Mouse (Mus musculus) midbrain, embryonic 16.5 days (tissue): ENCODE measurements at regions not wholly inside any gene's neighbourhood (a gene's known extent, or its start where the extent isn't known, plus 50 kb on each side); places are given as distances from the start of the nearest gene placed in this dataset.

Source experiments
- ATAC-seq: fragments of 200-750 bp; cut with Nextera tagmentation; 2 replicates; pipeline ENCODE4 v1.8.0; 2017; ENCODE audit warnings: moderate TSS enrichment
- H3K27ac ChIP-seq: fragments of 300-500 bp; sonication (generic); 2 replicates; pipeline ENCODE4 v1.5.1; 2014; ENCODE audit warnings: mild to moderate bottlenecking, low read length, mixed read lengths
- H3K27me3 ChIP-seq: fragments of 300-500 bp; sonication (generic); 2 replicates; pipeline ENCODE4 v1.6.1; 2014; ENCODE audit warnings: low read depth, low read length, mixed read lengths; ENCODE audit not compliant: control insufficient read depth, insufficient read depth
- H3K36me3 ChIP-seq: fragments of 300-500 bp; sonication (generic); 2 replicates; pipeline ENCODE4 v1.6.1; 2014; ENCODE audit warnings: mild to moderate bottlenecking, low read length, moderate library complexity, mixed read lengths; ENCODE audit not compliant: control insufficient read depth, insufficient read depth
- H3K4me1 ChIP-seq: fragments of 300-500 bp; sonication (generic); 2 replicates; pipeline ENCODE4 v1.6.1; 2014; ENCODE audit warnings: mild to moderate bottlenecking, low read length, mixed read lengths; ENCODE audit not compliant: control insufficient read depth, insufficient read depth
- H3K4me2 ChIP-seq: fragments of 300-500 bp; sonication (generic); 2 replicates; pipeline ENCODE4 v1.6.1; 2014; ENCODE audit warnings: mild to moderate bottlenecking, low read length, mixed read lengths
- H3K4me3 ChIP-seq: fragments of 300-500 bp; sonication (generic); 2 replicates; pipeline ENCODE4 v1.5.1; 2014; ENCODE audit warnings: low read depth, mild to moderate bottlenecking, low read length, moderate library complexity, mixed read lengths
- H3K9ac ChIP-seq: fragments of 300-500 bp; sonication (generic); 2 replicates; pipeline ENCODE4 v1.6.1; 2014; ENCODE audit warnings: low read depth, low read length, mixed read lengths
- H3K9me3 ChIP-seq: fragments of 300-500 bp; sonication (generic); replicated peaks from 2 replicates; pipeline ENCODE4 v1.6.1; 2014; ENCODE audit warnings: mild to moderate bottlenecking, low read length, mixed read lengths; ENCODE audit not compliant: control insufficient read depth, poor library complexity, severe bottlenecking
- WGBS: fragments of 180-500 bp; shearing (Covaris S2); extraction: QIAGEN DNeasy Blood & Tissue Kit; methylation state at CpG from one replicate; pipeline ENCODE4 v1.1.7; 2014; 5-methylcytosine and 5-hydroxymethylcytosine counted together

GRCm38 (mm10) chr3:106962466-106962865 lies 73.5 kb upstream of the Kcna3 start:
- no peak overlapping the region for H3K27ac ChIP-seq
- no peak overlapping the region for H3K4me2 ChIP-seq
- H3K4me1 ChIP-seq = no peaks in the 10 kb centered on the region
- H3K9ac ChIP-seq = no peak overlapping the region
- H3K36me3 ChIP-seq = no peaks in the 10 kb centered on the region
- H3K9me3 ChIP-seq = no peaks in the 10 kb centered on the region
- H3K27me3 ChIP-seq = no peaks in the 10 kb centered on the region
- H3K4me3 ChIP-seq = no peak overlapping the region
- no peak for ATAC-seq
- WGBS = 48% methylated on average over 2 of the region's 2 CpGs

GRCm38 (mm10) chr3:106966198-106966597 lies 69.8 kb upstream of the Kcna3 start:
- no peak for ATAC-seq
- H3K4me1 ChIP-seq = no peaks in the 10 kb centered on the region
- no peak overlapping the region for H3K4me2 ChIP-seq
- 80% methylated on average over 2 of the region's 2 CpGs for WGBS
- H3K9ac ChIP-seq = no peak overlapping the region
- no peaks in the 10 kb centered on the region for H3K9me3 ChIP-seq
- H3K27me3 ChIP-seq = no peaks in the 10 kb centered on the region
- H3K36me3 ChIP-seq = no peaks in the 10 kb centered on the region
- H3K4me3 ChIP-seq = no peak overlapping the region
- H3K27ac ChIP-seq = no peak overlapping the region

GRCm38 (mm10) chr3:106967479-106967878 lies 68.5 kb upstream of the Kcna3 start:
- Histone ChIP-seq H3K4me1 (no peaks in the 10 kb centered on the region), H3K4me3 (no peak overlapping the region), H3K27ac (no peak overlapping the region), H3K36me3 (no peaks in the 10 kb centered on the region), H3K4me2 (no peak overlapping the region), H3K27me3 (no peaks in the 10 kb centered on the region), H3K9ac (no peak overlapping the region), H3K9me3 (no peaks in the 10 kb centered on the region)
- 93% methylated on average over 1 of the region's 1 CpGs for WGBS
- no peak for ATAC-seq

GRCm38 (mm10) chr3:106974114-106974789 lies 61.7 kb upstream of the Kcna3 start:
- no peak for ATAC-seq
- no peak overlapping the region for H3K4me2 ChIP-seq
- H3K9ac ChIP-seq = no peak overlapping the region
- 82% methylated on average over 6 of the region's 6 CpGs for WGBS
- H3K27ac ChIP-seq = no peak overlapping the region
- H3K4me1 ChIP-seq = 0 out of 2 replicates have a peak, but pooled peaks cover 3% of the 10 kb centered on the region
- no peak overlapping the region for H3K4me3 ChIP-seq
- H3K9me3 ChIP-seq = no peaks in the 10 kb centered on the region
- H3K36me3 ChIP-seq = no peaks in the 10 kb centered on the region
- H3K27me3 ChIP-seq = no peaks in the 10 kb centered on the region

- Histone ChIP-seq H3K4me2 (no peak overlapping the region), H3K4me1 (peaks cover 7% of the 10 kb centered on the region; the same call in 1 of the 2 replicates), H3K9ac (0 out of 2 replicates have a peak overlapping the region, but pooled peaks have one; percentile 18), H3K27ac (peak overlapping the region; percentile 30; the same call in 1 of the 2 replicates), H3K4me3 (no peak overlapping the region), H3K9me3 (no peaks in the 10 kb centered on the region), H3K36me3 (no peaks in the 10 kb centered on the region), H3K27me3 (no peaks in the 10 kb centered on the region)
- WGBS = 42% methylated on average over 6 of the region's 6 CpGs
- 0 out of 2 replicates have a peak, but pooled peaks have one; percentile 61 for ATAC-seq
Observed at GRCm38 (mm10) chr3:106978728-106979127, 57.2 kb upstream of the Kcna3 start.

GRCm38 (mm10) chr3:106980914-106981313 lies 55.1 kb upstream of the Kcna3 start:
- H3K27me3 ChIP-seq = no peaks in the 10 kb centered on the region
- peak overlapping the region; percentile 65 for H3K27ac ChIP-seq
- H3K4me2 ChIP-seq = peak overlapping the region; percentile 16; the same call in 1 of the 2 replicates
- ATAC-seq = peak; percentile 54; the same call in 1 of the 2 replicates
- no peaks in the 10 kb centered on the region for H3K9me3 ChIP-seq
- peaks cover 7% of the 10 kb centered on the region; the same call in 1 of the 2 replicates for H3K4me1 ChIP-seq
- 61% methylated on average over 3 of the region's 3 CpGs for WGBS
- H3K36me3 ChIP-seq = no peaks in the 10 kb centered on the region
- no peak overlapping the region for H3K4me3 ChIP-seq
- H3K9ac ChIP-seq = no peak overlapping the region

GRCm38 (mm10) chr3:106981323-106981722 lies 54.6 kb upstream of the Kcna3 start:
- Histone ChIP-seq H3K4me1 (peaks cover 7% of the 10 kb centered on the region; the same call in 1 of the 2 replicates), H3K27ac (peak overlapping the region; percentile 65), H3K36me3 (no peaks in the 10 kb centered on the region), H3K27me3 (no peaks in the 10 kb centered on the region), H3K4me2 (no peak overlapping the region), H3K9ac (no peak overlapping the region), H3K4me3 (no peak overlapping the region), H3K9me3 (no peaks in the 10 kb centered on the region)
- 24% methylated on average over 3 of the region's 3 CpGs for WGBS
- ATAC-seq = peak; percentile 78

GRCm38 (mm10) chr3:106984231-106984630 lies 51.7 kb upstream of the Kcna3 start:
- H3K4me2 ChIP-seq = no peak overlapping the region
- no peaks in the 10 kb centered on the region for H3K36me3 ChIP-seq
- peaks cover 4% of the 10 kb centered on the region; the same call in 1 of the 2 replicates for H3K4me1 ChIP-seq
- H3K27ac ChIP-seq = no peak overlapping the region
- H3K27me3 ChIP-seq = no peaks in the 10 kb centered on the region
- no peak overlapping the region for H3K9ac ChIP-seq
- 44% methylated on average over 4 of the region's 4 CpGs for WGBS
- H3K4me3 ChIP-seq = no peak overlapping the region
- H3K9me3 ChIP-seq = no peaks in the 10 kb centered on the region
- no peak for ATAC-seq
